ENCODE assay signal across 9 mouse cellular contexts in genomic region chr17:80921286-80922134, GRCm38 (mm10). TPM values are rescaled to one million over a fixed set of nuclear protein-coding genes. Genes with fewer than 3 reads are reported as not detected.
DNase-seq lines count a peak whose midpoint lies in the region; ATAC-seq and TF ChIP-seq lines count a peak whose summit lies in the region.
"Had no signal": no experiment of that assay in that cellular context is flagged by ENCODE, and none has a peak within 500 bp of the region (broad histone marks: within the 10 kb centered on the region; RNA-seq: fewer than 3 reads in every experiment).

No protein-coding gene starts in this region.

- ATAC-seq in hindbrain, embryonic 15.5 days (ENCODE audit: low FRiP score, low read depth), result peak; percentile 86

- TF ChIP-seq POLR2A in brain, embryonic 14.5 days (IDR thresholded peaks at IDR 0.05; ENCODE audit: borderline replicate concordance, extremely low read depth, insufficient read depth, insufficient read length, poor library complexity, severe bottlenecking), result no peak

- H3K27me3 ChIP-seq in hindbrain, embryonic 15.5 days, result no peaks in the 10 kb centered on the region
- H3K27me3 ChIP-seq in hindbrain, embryonic 10.5 days (ENCODE audit: insufficient read depth, poor library complexity, severe bottlenecking), result no peaks in the 10 kb centered on the region
- H3K27me3 ChIP-seq: limb, embryonic 12.5 days had no signal

- TF ChIP-seq CTCF in brain, embryonic 14.5 days (IDR thresholded peaks at IDR 0.05; ENCODE audit: borderline replicate concordance, extremely low read depth, insufficient read depth, insufficient read length), result no peak

- H3K4me3 ChIP-seq in hindbrain, embryonic 15.5 days, result no peak overlapping the region
- H3K4me3 ChIP-seq in hindbrain, embryonic 10.5 days, result no peak overlapping the region
- H3K4me3 ChIP-seq: limb, embryonic 12.5 days had no signal

- H3K9ac ChIP-seq in hindbrain, embryonic 15.5 days, result no peak overlapping the region
- H3K9ac ChIP-seq: limb, embryonic 12.5 days had no signal

- no peak for DNase-seq in hindbrain, embryonic 10.5 days (ENCODE audit: low spot score)
- peak; percentile 91 for DNase-seq in brain, embryonic 14.5 days (ENCODE audit: low read depth)
- DNase-seq in cerebellum, postnatal 10 days, result peak; percentile 81 to 87
- DNase-seq in left cerebral cortex, postnatal 25 days (ENCODE audit: low spot score in 2 of 2), result peak; percentile 39 to 59
- DNase-seq in ovary, postnatal 36 days (ENCODE audit: low spot score), result no peak
- no peak for DNase-seq in urinary bladder, adult 2 months (ENCODE audit: low spot score)
- DNase-seq in thymus, adult 18-20 months, result no peak

- no peaks in the 10 kb centered on the region for H3K36me3 ChIP-seq in hindbrain, embryonic 15.5 days
- H3K36me3 ChIP-seq in hindbrain, embryonic 10.5 days, result no peaks in the 10 kb centered on the region
- H3K36me3 ChIP-seq: limb, embryonic 12.5 days had no signal

- intact Hi-C loops in left cerebral cortex, postnatal 25 days (cut with DNase I), result loop anchor here (5.0 kb wide), 1 partner anchor 299 kb away; no protein-coding TSS in a partner anchor

- H3K27ac ChIP-seq in hindbrain, embryonic 15.5 days (replicated peaks), result no peak overlapping the region
- no peak overlapping the region for H3K27ac ChIP-seq in hindbrain, embryonic 10.5 days
- H3K27ac ChIP-seq: limb, embryonic 12.5 days had no signal

- H3K4me1 ChIP-seq in hindbrain, embryonic 15.5 days (replicated peaks), result peaks cover 8% of the 10 kb centered on the region; the same call in 1 of the 2 replicates
- no peaks in the 10 kb centered on the region for H3K4me1 ChIP-seq in hindbrain, embryonic 10.5 days (replicated peaks)
- H3K4me1 ChIP-seq: limb, embryonic 12.5 days had no signal

- H3K9me3 ChIP-seq in hindbrain, embryonic 15.5 days, result no peaks in the 10 kb centered on the region
- H3K9me3 ChIP-seq in hindbrain, embryonic 10.5 days, result no peaks in the 10 kb centered on the region

- no peak overlapping the region for H3K4me2 ChIP-seq in hindbrain, embryonic 15.5 days
- H3K4me2 ChIP-seq: limb, embryonic 12.5 days had no signal

- 58% methylated on average over 10 of the region's 10 CpGs for WGBS in hindbrain, embryonic 15.5 days
- WGBS in hindbrain, embryonic 10.5 days, result 77% methylated on average over 10 of the region's 10 CpGs

RNA-seq across cellular contexts. Expression of gene Tmem178, which starts 22.9 kb away (rescaled TPM):
- 31.1 and 32.9 TPM in 2 replicates for polyA plus RNA-seq in hindbrain, embryonic 15.5 days (2015; fragmentation: Nextera tagmentation; extraction: Ambion mirVana)
- 4.5 and 13.0 TPM in 2 replicates for polyA plus RNA-seq in hindbrain, embryonic 10.5 days (2016; fragmentation: Nextera tagmentation; extraction: Ambion mirVana)
- polyA plus RNA-seq in brain, embryonic 14.5 days (2012; rRNA removed), result 31.8 and 38.1 TPM in 2 replicates
- total RNA-seq in left cerebral cortex, postnatal 25 days (2021), result 100 to 1,000 TPM in 1 of 2 experiments, 10 to 100 TPM in 1; 98.7 to 124 TPM
- 0.62 and 0.90 TPM in 2 replicates for polyA plus RNA-seq in urinary bladder, adult 2 months (2012; rRNA removed)

Comparison
In these comparisons a context has a peak if more than half of its experiments do, and no peak if none do; other contexts are left out.
1. DNase-seq: peak in brain, embryonic 14.5 days (single experiment), cerebellum, postnatal 10 days (2 of 2) and left cerebral cortex, postnatal 25 days (2 of 2); none in hindbrain, embryonic 10.5 days (single experiment), ovary, postnatal 36 days (single experiment), urinary bladder, adult 2 months (single experiment) and thymus, adult 18-20 months (0 of 2).